Mouse (Mus musculus) left cerebral cortex, postnatal 14 days (tissue): ENCODE data around the gene Inpp5k. TPM values are rescaled to one million over a fixed set of nuclear protein-coding genes. Genes with fewer than 3 reads are reported as not detected.
A peak's percentile ranks its signal among the peaks of the same experiment; 100 is the strongest.
"Not testable (repeated sequence)": the region's sequence is repeated elsewhere in the genome, so short reads cannot be mapped to it uniquely, and the experiment has no call there.

Experiments
- DNase-seq, 2 experiments: peaks; one replicate each; pipeline ENCODE4 v3.0.0; 2021 to 2022; ENCODE audit warnings: low spot score in 2 of 2, mixed read lengths in 1 of 2
- intact Hi-C: fragments of 180-260 bp; cut with DNase I; formaldehyde crosslinking; loops from one replicate; pipeline ENCODE4 v1.15.1; 2025
- total RNA-seq, 2 experiments: library from RNA; stranded (reverse); gene quantifications; 2 replicates each; pipeline ENCODE4 v1.2.3; 2021

Inpp5k gene
- total RNA-seq, 2 experiments from 2014 or later: 43.2 to 44.4 TPM

DNA sequence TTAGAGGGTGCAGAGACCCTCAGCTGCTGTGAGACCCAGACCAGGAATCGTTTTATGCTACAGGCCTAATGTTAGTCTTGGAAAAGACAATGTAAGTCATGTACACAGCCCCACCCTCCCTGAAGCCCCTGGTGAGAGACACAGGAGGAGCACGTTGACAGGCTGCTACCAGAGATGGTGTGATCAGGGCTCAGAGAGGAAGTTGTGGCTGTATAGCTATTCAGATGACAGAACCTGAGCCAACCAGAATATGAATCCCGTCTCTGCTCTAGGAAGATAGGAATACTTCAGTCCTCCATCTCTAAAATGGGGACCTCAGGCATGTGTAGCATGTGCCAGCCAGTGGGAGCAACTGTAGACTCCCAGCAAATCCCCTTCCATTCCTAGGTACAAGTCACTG is 37.8 kb downstream of the Inpp5k start:
- intact Hi-C loops: no loop called here
- no peak for DNase-seq

DNA sequence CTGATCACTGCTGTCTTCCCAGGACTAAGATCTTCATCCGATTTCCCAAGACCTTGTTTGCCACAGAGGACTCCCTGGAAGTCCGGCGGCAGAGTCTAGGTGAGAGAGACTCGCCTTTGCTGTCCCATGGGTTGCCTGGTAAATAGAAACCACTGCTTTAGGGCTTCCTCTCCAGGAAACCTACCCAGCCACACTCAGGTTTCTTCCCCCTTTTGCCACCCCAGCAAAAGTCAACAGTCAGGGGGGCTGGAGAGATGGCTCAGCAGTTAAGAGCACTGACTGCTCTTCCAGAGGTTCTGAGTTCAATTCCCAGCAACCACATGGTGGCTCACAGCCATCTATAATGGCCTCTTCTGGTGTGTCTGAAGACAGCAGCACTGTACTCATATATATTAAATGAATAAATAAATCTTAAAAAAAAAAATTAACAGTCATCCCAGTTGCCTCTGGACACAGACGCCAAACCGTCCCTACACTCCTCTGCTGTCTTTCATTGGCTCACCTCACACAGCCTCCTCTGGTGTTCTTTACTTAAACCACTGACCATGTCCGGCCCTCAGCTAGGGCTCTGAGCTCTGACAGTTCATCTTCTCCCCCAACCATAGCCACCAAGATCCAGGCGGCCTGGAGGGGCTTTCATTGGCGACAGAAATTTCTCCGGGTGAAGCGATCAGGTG is 38.5 kb downstream of the Inpp5k start:
- DNase-seq: no peak
- intact Hi-C loops: no loop called here

DNA sequence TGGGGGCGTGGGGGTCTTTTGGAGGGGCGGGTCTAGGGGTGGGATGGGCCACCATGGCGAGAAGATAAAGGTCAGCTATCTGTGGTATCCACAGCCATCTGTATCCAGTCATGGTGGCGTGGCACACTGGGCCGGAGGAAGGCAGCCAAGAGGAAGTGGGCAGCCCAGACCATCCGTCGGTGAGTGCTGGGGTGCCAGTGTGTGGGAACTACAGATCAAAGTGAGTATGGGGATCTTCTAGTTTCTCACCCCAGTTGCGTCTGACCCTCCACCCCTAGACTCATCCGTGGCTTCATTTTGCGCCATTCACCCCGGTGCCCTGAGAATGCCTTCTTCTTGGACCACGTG is 39.0 kb downstream of the Inpp5k start:
- no peak for DNase-seq
- intact Hi-C loops: no loop called here

DNA sequence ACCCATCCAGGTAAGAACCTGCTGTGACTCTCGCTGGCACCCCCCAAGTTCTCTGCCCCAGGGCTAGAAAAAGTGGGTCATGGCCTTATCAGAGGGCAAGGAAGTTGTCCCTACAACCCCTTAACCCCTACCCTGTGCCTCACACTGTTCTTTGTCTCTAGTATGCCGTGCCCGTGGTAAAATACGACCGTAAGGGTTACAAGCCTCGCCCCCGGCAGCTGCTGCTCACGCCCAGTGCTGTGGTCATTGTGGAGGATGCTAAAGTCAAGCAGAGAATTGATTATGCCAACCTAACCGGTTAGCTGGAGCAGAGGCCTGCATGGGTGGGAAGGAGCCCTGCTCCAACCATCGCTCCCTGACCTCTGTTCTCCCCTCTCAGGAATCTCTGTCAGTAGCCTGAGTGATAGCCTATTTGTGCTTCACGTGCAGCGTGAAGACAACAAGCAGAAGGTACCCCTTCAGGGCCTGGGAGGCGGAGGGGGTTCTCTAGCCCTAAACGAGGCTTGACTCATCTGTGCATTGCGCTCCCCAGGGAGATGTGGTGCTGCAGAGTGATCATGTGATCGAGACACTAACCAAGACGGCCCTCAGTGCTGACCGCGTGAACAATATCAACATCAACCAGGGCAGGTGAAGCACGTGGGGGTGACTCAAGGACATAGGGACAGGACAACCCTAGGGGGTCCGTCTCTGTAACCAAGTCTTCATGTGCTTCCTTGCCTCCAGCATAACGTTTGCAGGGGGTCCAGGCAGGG is 40.8 kb downstream of the Inpp5k start:
- DNase-seq: no peak
- intact Hi-C loops: no loop called here

DNA sequence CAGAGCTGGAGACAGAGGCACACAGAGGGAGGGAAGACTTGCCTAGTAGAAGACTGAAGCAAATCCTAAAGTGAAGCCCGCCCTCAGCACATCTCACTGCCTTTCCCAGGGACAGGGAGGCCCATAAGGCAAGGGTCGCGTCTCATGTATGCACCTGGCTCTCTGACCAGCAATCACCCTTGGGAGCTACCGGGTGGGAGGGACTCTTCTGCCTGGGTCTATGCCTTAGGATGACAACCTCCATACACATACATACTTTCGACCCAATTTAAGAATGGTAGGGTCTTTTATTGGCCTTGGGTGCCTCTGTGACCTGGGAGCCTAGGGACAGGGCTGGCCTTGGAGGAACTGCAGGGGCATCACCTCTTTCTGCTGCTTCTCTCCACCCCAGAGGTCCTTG is 42.6 kb downstream of the Inpp5k start:
- intact Hi-C loops: no loop called here
- no peak for DNase-seq

DNA sequence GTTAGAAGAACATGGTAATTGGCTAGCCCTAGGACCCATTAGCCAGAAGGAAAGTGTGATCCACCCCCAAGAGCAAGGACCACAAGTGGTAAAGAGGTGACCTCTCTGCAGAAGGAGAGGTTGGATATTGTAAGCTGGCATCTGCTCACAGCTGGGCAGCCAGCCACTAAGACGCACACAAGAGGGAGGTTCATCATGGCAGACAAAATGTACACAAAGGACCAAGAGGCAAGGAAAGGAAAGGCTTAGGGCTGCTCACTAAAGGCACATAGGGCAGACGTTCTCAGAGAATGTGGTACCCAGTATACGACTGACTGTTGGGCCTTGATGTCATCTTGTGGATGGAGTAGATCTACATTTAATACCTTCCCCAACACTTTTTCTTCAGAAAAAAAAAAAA is 44.1 kb downstream of the Inpp5k start:
- no peak for DNase-seq
- intact Hi-C loops: no loop called here

DNA sequence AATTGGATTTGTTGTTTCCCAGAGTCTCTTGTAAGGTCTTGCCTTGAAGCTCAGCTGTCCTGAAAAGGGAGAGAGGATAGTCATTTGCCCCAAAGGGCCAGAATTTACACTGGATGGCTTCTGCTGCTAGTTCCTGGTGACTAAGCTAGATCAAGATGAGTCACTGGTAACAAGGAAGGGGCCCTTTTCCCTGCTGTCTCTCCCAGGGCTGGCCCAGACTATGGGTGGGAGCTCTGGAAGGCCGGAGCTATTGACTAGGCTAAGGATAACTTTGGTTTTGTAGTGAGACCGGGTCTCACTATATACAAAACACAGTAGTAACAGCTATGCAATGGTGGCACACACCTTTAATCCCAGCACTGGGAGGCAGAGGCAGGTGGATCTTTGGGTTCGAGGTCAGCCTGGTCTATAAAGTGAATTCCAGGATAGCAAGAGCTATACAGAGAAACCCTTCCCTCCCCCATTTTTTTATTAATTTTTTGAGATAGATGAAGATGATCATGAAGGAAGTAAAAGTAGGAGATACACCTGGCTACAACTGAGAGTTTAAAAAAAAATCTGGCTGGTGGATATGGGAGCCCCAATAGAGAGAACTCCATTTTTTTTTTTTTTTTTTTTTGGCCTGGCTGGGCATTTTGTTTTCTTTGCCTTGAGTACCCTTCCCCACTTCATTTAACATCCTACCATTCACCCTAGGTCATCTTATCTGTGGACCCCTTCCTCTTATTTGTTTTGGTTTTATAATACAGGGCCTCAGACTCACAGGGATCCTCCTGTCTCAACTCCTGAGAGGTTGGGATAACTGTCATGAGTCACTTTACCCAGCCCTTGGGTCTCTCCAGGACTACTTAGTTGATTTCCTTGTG is 47.3 kb downstream of the Inpp5k start:
- DNase-seq: no peak
- intact Hi-C loops: no loop called here

DNA sequence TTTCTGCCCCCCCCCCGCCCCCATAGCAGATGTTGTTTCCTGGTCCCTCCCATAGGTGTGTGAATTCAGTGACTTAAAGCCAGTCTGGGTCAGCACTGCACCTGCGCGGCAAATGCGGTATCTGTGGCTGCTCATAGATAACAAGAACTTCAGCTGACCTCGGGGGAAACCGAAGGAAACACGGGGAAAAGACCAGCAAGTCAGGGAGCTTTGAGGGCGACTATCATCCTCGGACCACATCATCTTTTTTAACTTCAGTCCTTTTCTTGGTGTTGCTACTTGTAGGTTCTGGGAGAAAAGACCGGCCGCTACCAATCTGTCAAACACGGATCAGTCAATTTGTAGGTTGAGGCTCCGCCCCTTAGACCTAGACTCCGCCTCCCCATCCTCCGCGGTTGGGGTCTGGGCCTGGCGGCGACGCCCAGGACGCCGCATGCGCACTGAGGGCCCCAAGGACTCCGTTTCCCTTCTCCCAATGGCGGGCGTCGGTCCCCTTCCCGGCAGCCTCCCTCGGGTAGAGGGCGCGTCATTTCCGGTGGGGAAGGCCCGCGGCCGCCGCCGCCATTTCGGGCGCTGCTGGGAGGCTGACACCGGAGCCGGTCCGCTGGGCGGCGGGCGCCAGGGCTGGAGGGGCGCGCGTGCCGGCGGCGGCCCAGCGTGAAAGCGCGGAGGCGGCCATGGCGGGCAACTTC is 48.1 kb downstream of the Inpp5k start, which contains the start of gene Crk:
Crk (plus strand) TSS at position 513 of the 692 bp plus-strand sequence.
- peak; percentile 96 for DNase-seq
- intact Hi-C loops: no loop called here

DNA sequence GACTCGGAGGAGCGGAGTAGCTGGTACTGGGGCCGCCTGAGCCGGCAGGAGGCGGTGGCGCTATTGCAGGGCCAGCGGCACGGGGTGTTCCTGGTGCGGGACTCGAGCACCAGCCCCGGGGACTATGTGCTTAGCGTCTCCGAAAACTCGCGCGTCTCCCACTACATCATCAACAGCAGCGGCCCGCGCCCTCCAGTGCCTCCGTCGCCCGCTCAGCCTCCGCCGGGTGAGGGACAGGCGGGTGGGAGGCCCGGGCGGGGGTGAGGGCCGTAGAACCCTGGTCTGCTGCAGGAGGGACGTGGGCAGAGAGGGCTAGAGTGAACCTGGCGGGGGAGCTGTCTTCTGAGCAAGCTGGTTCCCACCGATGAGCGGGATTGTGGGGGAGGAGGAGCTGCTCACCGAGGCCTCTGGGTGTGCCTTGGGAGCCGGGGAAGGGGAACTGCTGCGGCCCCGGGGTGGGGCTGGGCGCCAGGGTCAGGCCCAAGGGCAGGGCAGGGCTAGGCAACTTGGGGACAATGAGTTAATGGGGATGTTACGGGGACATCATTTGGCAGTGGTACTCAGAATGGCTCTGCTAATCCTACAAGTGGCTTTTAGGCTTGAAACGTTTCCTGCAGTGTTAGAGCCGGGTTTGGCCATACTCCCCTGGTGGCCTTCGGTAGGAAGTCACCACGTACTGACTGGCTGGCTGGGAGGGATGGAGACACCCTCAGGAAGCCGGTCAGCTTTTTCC is 48.8 kb downstream of the Inpp5k start:
- intact Hi-C loops: no loop called here

DNA sequence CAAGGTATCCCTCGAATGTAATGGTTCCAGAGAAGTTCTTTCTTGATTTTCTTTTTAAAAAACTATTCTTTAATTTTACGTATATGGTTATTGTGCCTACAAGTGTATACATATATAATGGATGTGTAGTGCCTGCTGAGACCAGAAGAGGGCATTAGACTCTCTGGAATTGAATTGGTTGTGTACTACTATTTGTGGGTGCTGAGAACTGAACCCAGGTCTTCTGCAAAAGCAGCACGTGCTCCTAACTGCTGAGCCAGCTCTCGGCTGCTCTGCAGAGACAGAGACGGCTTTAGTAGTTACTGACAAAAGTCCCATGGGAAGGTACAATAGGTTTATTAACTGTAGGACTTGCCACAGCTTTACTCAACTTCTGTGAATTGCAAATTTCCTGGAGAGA is 53.7 kb downstream of the Inpp5k start:
- intact Hi-C loops: no loop called here
- no peak for DNase-seq

More for the DNA sequence above, 48.8 kb downstream of the Inpp5k start:
- peak in 1 of 2 experiments; percentile 69 for DNase-seq

DNA sequence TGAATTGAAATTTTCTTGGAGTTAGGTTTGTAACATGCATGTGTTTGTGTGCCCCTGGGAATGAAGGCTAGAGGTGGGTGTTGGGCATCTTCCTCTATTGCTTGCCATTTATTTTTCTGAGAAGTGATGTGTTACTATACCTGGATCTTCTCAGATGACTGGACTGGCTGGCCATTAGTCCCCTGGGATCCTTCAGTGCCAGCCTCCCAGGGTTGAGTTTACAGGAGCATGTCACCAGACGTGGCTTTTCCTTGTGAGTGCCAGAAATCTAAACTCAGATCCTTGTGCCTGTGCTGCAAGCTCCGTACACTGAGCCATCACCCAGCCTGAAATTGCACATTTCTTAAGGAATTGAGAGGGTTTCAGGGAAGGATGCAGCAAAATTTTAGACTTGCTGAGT is 54.2 kb downstream of the Inpp5k start:
- intact Hi-C loops: no loop called here

DNA sequence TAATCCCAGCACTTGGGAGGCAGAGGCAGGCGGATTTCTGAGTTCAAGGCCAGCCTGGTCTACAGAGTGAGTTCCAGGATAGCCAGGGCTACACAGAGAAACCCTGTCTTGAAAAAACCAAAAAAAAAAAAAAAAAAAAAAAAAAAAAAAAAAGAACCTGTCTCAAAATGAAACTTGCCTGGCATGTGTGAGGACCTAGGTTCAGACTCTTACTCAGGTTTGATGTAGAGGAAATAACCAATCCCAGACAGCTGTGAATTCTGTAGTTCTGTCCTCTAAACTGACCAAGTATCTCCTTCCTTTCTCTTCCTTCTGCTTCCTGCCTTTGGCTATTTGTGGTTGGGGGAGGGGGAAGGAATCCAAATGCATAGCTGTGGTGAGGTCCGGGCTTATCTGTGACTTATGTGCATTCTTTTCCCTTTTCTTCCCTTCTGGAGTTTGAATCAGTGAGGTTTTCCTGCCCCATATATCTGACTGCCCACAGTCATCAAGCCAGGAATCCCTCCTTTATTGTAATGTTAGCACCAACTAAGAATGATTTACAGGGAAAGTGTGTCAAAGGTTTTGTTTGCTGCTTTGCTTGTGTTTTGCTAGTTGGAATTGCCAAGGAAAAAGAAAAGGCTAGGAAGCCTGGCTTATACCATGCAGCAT is 56.7 kb downstream of the Inpp5k start:
- DNase-seq: no peak
- intact Hi-C loops: no loop called here

More for the DNA sequence above, 54.2 kb downstream of the Inpp5k start:
- no peak for DNase-seq

DNA sequence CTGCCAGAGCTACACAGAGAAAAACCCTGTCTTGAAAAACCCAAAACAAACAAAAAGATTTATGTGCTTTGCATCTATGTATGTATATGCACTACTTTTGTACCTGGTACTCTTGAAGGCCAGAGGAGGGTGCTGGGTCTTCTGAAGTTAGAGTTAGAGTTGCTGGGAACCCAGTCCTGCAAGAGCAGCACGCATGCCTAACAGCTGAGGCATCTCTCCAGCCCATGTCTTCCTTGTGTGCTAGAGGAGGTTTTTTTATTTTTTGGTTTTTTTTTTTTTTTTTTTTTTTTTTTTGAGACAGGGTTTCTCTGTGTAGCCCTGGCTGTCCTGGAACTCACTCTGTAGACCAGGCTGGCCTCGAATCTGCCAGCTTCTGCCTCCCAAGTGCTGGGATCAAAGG is 57.3 kb downstream of the Inpp5k start:
- intact Hi-C loops: no loop called here
- no peak for DNase-seq

DNA sequence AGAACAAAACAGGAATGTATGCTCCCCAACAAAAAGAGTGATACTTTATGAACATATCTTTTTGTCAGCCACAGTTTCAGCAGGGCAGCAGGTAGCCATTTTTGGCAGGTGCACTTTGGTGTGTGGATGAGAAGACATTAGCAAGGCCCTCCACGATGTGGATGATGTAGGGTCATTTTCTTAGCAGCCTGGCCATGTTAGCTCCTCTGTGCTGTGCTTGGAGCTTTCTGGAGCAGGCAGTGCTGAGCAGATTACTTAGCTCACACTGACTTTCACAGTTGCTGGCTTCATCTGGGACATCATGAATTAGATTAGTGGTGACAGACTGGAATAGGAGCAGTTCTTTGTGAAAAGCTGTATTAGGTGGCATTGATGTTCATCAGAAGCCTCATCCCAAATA is 59.2 kb downstream of the Inpp5k start:
- no peak for DNase-seq
- intact Hi-C loops: no loop called here

DNA sequence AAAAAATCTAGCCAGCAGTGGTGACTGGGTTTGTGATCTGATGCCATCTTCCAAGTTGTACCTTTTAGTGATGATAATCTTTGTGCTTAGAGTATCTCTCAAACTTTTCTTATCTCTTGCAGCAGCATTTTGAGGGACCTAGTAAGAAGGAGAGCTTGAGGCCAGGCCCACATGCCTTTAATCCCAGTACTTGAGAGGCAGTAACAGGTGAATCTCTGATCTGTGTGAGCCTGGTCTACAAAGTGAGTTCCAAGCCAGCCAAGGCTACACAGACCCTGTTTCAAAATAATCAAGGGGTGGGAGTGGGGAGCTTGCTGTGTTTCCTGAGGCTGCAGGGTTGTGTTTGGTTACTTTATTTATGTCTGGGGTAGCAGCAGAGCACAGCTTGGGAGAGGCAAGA is 60.3 kb downstream of the Inpp5k start:
- DNase-seq: no peak
- intact Hi-C loops: no loop called here

DNA sequence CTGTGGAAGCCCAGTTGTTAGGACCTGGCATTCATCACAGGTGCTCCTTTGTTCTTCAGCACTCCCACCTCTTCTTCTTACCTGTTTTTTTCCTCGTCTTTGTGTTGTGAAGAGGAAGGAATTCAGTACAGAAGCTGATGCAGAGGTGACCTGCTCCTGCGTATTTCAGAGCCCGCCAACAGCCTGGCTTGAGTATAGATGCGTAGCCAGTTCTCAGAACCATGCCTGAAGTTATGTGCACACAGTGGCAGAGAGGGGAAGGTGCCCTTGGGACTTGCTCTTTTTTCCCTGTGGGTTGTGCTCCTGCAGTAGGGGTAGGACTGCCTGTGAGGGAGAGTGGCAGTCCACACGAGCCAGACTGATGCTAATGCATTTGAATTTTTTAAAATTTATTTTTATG is 62.8 kb downstream of the Inpp5k start:
- intact Hi-C loops: no loop called here
- no peak for DNase-seq

DNA sequence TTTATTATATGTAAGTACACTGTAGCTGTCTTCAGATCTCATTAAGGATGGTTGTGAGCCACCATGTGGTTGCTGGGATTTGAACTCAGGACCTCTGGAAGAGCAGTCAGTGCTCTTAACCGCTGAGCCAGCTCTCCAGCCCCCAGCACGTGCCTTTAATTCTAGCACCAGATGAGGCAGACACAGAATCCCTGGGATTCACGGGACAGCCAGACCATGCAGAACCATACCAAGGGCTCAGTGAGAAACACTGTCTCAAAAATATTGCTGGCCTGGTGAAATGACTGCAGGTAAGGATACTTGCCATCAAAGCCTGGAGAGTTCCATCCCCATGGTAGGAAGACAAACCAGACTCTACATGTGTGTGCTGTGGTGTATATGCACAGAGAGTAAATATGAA is 66.7 kb downstream of the Inpp5k start:
- intact Hi-C loops, DNase-seq: not testable (repeated sequence)
